Mouse (Mus musculus): ENCODE measurements at regions not wholly inside any gene's neighbourhood (a gene's known extent, or its start where the extent isn't known, plus 50 kb on each side); places are given as distances from the start of the nearest gene placed in this dataset.

GRCm38 (mm10) chr17:83049972-83050535 lies 165.0 kb upstream of the Pkdcc start:
- H3K4me1 ChIP-seq (ENCODE audit: control insufficient read depth in 1 of 2, insufficient read depth in 2 of 2): no peaks in the 10 kb centered on the region
- no peak for TF ChIP-seq ZMIZ1 (IDR thresholded peaks at IDR 0.05; ENCODE audit: low read depth, low read length)
- no peak for TF ChIP-seq ZNF384 (IDR thresholded peaks at IDR 0.05; ENCODE audit: low read depth, low read length)
- TF ChIP-seq NRF1 (IDR thresholded peaks at IDR 0.05; ENCODE audit: low read depth, low read length): no peak
- no peak for TF ChIP-seq PAX5 (IDR thresholded peaks at IDR 0.05; ENCODE audit: low read length)
- TF ChIP-seq TBP (conservative IDR thresholded peaks at IDR 0.05; ENCODE audit: low read depth, low read length): no peak
- no peak for TF ChIP-seq ETS1 (conservative IDR thresholded peaks at IDR 0.05; ENCODE audit: low read depth, low read length)
- TF ChIP-seq ELF1 (IDR thresholded peaks at IDR 0.05; ENCODE audit: low read depth, low read length): no peak
- TF ChIP-seq MXI1 (IDR thresholded peaks at IDR 0.05; ENCODE audit: low read depth, low read length): no peak
- TF ChIP-seq POLR2AphosphoS2 (IDR thresholded peaks at IDR 0.05; ENCODE audit: low read depth, low read length): no peak
- no peak for TF ChIP-seq CTCF (conservative IDR thresholded peaks at IDR 0.05 in 1 of 2, IDR thresholded peaks at IDR 0.05 in 1 of 2; ENCODE audit: low read depth in 2 of 2, low read length in 2 of 2)
- TF ChIP-seq MEF2A (IDR thresholded peaks at IDR 0.05; ENCODE audit: borderline replicate concordance, low read depth, low read length): no peak
- in situ Hi-C loops (cut with MboI; ENCODE audit: low pct_ligation_motif_present, low pct_unique_long_range_greater_than_20kb, low sequenced_read_pairs): loop anchor here (10.0 to 25.0 kb wide), 3 partner anchors 185 to 687 kb away; no protein-coding TSS in a partner anchor

GRCm38 (mm10) chr17:83050591-83051197 lies 164.4 kb upstream of the Pkdcc start:
- peaks cover 2% of the 10 kb centered on the region for H3K27me3 ChIP-seq (replicated peaks)
- no peak overlapping the region for H3K9ac ChIP-seq (ENCODE audit: insufficient read depth, low read depth)
- in situ Hi-C loops (cut with MboI; ENCODE audit: low pct_ligation_motif_present, low pct_unique_long_range_greater_than_20kb, low sequenced_read_pairs) (loop anchor here (10.0 kb wide), 1 partner anchor 184 kb away; no protein-coding TSS in a partner anchor), dilution Hi-C loops (cut with MboI; ENCODE audit: extremely low pct_ligation_motif_present, extremely low pct_unique_long_range_greater_than_20kb, low sequenced_read_pairs) (no loop called here)
- H3K4me1 ChIP-seq (ENCODE audit: control insufficient read depth in 1 of 2, insufficient read depth in 2 of 2): no peaks in the 10 kb centered on the region
- no peak overlapping the region for H3K4me2 ChIP-seq (ENCODE audit: insufficient read depth, low read depth, poor library complexity, severe bottlenecking)
- no peaks in the 10 kb centered on the region for H3K79me2 ChIP-seq (replicated peaks; ENCODE audit: control insufficient read depth, extremely low read depth, insufficient read depth, poor library complexity, severe bottlenecking)
- TF ChIP-seq MEF2A (IDR thresholded peaks at IDR 0.05; ENCODE audit: borderline replicate concordance, low read depth, low read length): no peak
- TF ChIP-seq GABPA (IDR thresholded peaks at IDR 0.05; ENCODE audit: insufficient replicate concordance, low read depth, low read length): no peak
- no peak for TF ChIP-seq JUN (IDR thresholded peaks at IDR 0.05; ENCODE audit: insufficient read depth, low read depth, low read length)
- no peak for TF ChIP-seq RAD21 (IDR thresholded peaks at IDR 0.05; ENCODE audit: low read depth, low read length)
- no peak for TF ChIP-seq ZMIZ1 (IDR thresholded peaks at IDR 0.05; ENCODE audit: low read depth, low read length)
- no peak for TF ChIP-seq TCF12 (IDR thresholded peaks at IDR 0.05; ENCODE audit: low read depth, low read length)
- no peak for TF ChIP-seq POLR2A (IDR thresholded peaks at IDR 0.05; ENCODE audit: low read depth, low read length)
- H3K27ac ChIP-seq (ENCODE audit: insufficient read depth, low read depth): no peak overlapping the region
- H3K9me3 ChIP-seq (replicated peaks; ENCODE audit: low read length): peaks cover 6% of the 10 kb centered on the region
- no peaks in the 10 kb centered on the region for H3K36me3 ChIP-seq (replicated peaks in 1 of 2; ENCODE audit: control insufficient read depth in 1 of 2, insufficient read depth in 1 of 2, low read length in 1 of 2)
- no peak for DNase-seq (ENCODE audit: extremely low read depth)
- no peak overlapping the region for H3K4me3 ChIP-seq (replicated peaks in 1 of 3; ENCODE audit: low read depth in 2 of 3, low read length in 2 of 3, poor library complexity in 1 of 3)

More at GRCm38 (mm10) chr17:83049972-83050535, 165.0 kb upstream of the Pkdcc start:
- H3K27me3 ChIP-seq (replicated peaks): peaks cover 2% of the 10 kb centered on the region
- H3K79me2 ChIP-seq (replicated peaks; ENCODE audit: control insufficient read depth, extremely low read depth, insufficient read depth, poor library complexity, severe bottlenecking): no peaks in the 10 kb centered on the region
- dilution Hi-C loops (cut with MboI; ENCODE audit: extremely low pct_ligation_motif_present, extremely low pct_unique_long_range_greater_than_20kb, low sequenced_read_pairs): no loop called here
- no peak overlapping the region for H3K27ac ChIP-seq (ENCODE audit: insufficient read depth, low read depth)
- no peak overlapping the region for H3K4me3 ChIP-seq (replicated peaks in 1 of 3; ENCODE audit: low read depth in 2 of 3, low read length in 2 of 3, poor library complexity in 1 of 3)
- H3K36me3 ChIP-seq (replicated peaks in 1 of 2; ENCODE audit: control insufficient read depth in 1 of 2, insufficient read depth in 1 of 2, low read length in 1 of 2): no peaks in the 10 kb centered on the region
- H3K9me3 ChIP-seq (replicated peaks; ENCODE audit: low read length): peaks cover 6% of the 10 kb centered on the region
- H3K9ac ChIP-seq (ENCODE audit: insufficient read depth, low read depth): no peak overlapping the region
- H3K4me2 ChIP-seq (ENCODE audit: insufficient read depth, low read depth, poor library complexity, severe bottlenecking): no peak overlapping the region
- no peak for DNase-seq (ENCODE audit: extremely low read depth)

Data from CH12.LX (cell line).